Mouse (Mus musculus) frontal cortex, postnatal 36 days (tissue): ENCODE data around the gene Ncdn.

ENCODE experiments used
- DNase-seq, 2 experiments: peaks; one replicate each; pipeline ENCODE4 v3.0.0; 2022; ENCODE audit warnings: low spot score in 2 of 2

The Ncdn gene

DNA sequence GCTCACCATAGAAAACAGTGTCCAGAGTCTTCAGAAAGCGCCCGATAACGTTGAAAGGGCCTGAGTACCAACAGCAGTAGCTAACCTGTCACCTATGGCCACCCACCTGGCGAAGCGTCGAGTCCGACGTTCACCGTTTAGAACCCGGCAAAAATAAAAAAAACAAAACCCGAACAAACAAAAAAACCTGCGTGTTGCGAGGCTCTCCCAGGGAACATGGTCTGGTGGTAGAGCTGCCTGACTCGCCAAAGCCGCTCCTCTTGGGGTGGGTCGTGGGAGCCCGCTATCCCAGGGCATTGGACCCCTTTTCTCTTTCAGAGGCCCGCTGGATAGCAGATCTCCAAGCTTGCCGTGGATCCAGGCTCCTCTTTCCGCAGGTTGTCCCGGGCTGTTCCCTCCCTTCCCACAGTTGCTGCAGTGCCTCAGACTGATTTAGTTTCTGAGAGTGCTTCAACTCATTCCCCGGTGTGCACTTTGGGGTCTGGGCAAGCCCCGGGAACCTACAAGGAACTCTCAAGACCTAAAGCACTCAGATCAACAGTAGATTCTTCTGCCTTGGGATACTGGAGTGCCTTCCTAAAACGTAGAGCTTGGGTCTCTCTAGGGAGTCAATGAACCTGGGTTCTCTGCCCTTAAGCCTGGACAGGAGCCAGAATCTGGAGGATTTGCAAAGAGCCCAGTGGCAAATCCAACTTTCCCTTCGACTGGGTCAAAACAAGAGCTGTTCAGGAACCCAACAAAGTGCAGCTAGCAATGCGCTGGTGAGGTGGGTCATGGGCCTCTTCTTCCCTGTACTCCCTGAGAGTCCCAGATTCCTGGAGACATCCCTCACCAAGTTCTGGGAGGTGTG, 20.5 kb downstream of the Ncdn start:
- DNase-seq: no peak

GRCm38 (mm10) chr4:126732111-126732510, 21.1 kb downstream of the Ncdn start:
- no peak for DNase-seq

GRCm38 (mm10) chr4:126707439-126707826, 45.8 kb downstream of the Ncdn start:
- no peak for DNase-seq

DNA sequence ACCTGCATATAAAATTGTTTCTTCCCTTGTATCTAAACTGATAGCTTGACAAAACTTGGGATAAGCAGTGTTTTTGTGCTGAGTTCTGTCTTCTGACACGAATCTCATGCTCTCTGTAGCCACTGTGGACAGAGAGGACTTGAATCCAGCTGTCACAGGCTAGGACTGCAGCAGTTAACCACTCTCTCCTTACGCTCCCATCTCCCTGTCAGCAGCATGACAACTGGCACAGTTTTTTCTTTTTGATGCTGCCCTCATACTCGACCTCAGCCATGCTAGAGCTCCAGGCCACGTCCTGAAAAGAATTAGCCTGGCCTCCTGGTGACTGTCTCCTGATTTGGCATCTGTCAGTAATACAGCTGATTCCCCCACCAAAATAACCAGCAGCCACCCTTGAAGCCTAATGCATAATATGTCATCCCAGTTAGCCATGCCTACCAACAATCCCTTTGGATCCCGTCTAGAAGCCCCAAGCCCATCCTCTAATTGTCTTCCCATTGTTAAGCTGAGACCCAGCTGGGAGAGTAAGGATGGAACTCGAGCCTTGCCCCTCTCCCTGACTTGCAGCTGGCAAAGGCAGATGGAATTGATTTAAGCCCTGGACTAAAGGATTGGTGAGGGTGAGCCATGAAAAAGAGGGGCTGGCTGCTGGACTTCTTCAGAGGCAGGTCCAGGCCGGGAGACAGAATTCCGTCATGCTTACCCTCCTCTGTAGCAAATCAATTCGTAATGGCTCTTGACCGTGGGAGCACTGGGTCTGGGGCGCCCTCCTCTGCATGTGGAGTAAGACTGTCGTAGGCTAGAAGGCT, 46.4 kb downstream of the Ncdn start:
- no peak for DNase-seq

GRCm38 (mm10) chr4:126696908-126697307, 56.3 kb downstream of the Ncdn start:
- no peak for DNase-seq
